Mouse (Mus musculus): ENCODE results near the gene Cyld.
"Not testable (repeated sequence)": the region's sequence is repeated elsewhere in the genome, so short reads cannot be mapped to it uniquely, and the experiment has no call there.

Gene Cyld

DNA sequence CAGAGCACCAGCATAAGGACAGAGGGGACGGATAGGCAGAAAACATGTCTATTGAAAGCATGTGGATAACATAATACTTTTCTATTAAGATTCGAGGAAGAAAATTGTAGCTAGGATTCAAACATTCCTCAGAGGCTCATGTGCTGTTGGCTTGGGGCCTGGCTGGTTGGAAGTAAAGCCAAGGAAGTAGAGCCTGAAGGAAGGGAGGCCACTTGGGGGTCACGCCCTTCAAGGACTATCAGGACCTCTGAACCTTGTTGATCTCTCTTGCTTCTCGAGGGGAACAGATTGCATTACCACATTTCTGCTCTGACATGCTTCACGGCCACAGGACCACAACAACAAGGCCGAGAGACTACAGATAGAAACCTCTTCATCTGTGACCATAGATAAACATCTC, 7.7 kb upstream of the Cyld start:
- no peak for DNase-seq

DNA sequence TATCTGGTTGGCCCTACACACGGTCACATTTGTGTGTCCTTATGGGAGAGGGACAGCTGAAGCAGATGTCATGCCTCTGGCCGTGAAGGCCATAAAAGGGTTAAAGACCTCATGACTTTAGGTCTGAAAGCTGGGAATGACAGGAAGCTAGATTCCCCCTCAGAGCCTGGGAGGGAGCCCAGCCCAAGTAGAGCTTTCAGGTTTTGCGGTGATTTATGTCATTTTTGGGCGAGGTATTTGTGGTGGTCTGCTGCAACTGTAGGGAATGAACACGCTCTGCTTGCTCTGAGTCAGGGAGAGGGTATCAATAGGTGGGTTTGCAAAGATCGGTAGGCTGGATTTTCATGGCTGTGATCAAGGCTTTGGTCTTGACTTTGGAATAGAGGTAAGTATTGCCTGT, 6.9 kb upstream of the Cyld start:
- DNase-seq, result peak; percentile 82

DNA sequence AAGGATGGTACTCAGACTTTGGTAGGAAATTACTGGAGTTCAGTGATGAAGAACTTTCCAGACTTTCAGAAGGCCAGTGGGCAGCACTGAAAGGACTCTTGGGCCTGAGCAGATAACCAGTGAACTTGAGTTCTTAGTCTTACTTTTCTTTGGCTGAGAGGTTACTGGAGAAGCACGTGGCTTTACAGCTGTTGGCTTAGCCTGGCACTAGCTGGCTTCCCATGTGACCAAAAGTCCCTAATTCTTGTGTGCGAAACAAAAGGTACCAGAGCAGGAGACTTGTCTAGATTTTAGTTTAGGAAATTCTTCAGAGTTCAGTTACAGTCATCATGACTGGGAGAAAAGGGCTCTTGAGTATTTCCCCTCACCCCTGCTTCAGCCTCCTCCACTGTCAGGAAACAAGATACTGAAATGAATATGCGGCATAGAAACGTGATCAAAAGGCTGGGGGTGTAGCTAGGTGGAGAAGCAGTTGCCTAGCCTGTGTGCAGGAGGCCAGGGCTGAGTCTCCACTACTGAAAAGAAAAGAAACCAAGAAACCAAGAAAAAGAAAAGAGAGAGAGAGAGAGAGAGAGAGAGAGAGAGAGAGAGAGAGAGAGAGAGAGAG, 5.4 kb upstream of the Cyld start:
- peak; percentile 61 for DNase-seq

- DNase-seq, result peak; percentile 85
Measured at GRCm38 (mm10) chr8:88691961-88692360, 4.9 kb upstream of the Cyld start.

DNA sequence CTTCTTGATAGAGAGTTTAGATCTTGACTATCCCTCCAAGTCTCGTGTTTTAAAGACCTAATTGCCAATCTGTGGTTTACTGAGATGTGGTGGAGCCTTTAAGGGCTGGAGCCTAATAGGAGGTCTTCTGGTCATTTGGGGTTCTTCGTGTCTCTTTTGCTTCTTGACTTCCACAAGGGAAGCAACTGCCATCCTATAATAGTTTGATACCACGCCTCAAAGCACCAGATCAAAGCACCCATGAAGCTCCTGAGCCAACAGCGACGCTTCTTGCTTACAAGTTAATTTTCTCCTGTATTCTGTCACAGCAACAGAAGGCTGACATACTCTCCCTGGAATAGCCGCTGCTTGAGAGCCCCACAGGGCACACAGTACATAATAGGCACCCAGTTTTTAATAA, 4.0 kb upstream of the Cyld start:
- DNase-seq, result peak; percentile 64

DNA sequence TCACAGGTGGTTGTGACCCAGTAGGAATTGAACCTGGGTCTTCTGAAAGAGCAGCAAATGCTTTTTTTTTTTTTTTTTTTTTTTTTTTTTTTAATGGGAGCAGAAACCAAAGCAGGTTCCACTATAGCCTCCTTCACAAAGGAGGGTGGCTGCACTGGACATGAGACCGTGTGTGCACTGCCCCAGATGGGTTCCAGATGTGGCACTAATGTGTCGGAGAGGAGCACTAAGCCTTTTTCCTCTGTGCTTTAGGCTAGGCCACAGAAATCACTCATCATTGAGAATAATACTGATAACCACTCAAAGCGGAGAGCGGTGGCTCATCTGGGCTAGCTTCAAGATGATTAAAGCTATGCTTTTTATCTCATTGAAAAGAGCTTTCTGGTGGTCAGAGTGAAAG, 3.5 kb upstream of the Cyld start:
- DNase-seq, result peak; percentile 29

DNA sequence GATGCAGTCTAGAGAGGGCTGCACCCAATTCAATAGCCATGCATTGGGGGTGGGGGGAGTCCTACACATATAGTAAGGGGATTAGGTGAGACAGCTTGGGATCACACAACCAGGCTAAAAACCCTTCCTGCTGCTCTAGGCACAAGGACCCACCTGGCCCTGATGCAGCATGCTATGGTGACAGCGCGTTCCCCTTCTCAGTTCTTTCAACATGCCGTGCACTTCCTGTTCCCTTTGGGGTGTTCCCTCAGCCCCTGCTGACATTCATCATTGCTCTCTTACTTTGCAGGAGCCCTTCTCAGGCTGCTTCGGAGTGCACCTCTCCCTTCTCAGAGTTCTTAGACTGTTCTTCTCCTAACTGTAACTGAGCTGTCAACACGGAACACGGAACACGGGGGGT, 2.5 kb upstream of the Cyld start:
- peak; percentile 93 for DNase-seq

GRCm38 (mm10) chr8:88696228-88696627, 600 bp upstream of the Cyld start:
- no peak for DNase-seq

GRCm38 (mm10) chr8:88697642-88698031, 809 bp downstream of the Cyld start:
- no peak for DNase-seq

- DNase-seq, result peak; percentile 82
Measured at GRCm38 (mm10) chr8:88698048-88698447, 1.2 kb downstream of the Cyld start.

- DNase-seq, result no peak
Measured at GRCm38 (mm10) chr8:88701611-88702010, 4.8 kb downstream of the Cyld start.

DNA sequence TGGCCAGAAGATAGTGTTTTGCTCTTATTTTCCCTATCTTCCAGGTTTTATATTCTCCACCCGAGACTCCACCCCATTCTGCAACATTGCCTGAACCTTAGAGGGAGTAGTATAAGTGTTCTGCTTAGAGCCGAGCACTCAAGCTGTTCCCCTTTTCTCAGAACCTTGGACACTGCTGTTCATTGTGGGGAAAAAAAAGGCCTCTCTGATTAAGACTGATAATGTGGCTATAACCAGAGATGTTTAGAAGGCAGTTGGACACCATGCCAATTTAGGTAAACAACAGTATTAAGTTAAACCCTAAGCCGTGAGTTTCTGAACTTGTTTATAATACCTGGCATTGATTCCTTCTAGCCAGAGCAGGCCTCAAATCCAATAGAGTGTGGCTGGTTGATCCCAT, 6.0 kb downstream of the Cyld start:
- no peak for DNase-seq

DNA sequence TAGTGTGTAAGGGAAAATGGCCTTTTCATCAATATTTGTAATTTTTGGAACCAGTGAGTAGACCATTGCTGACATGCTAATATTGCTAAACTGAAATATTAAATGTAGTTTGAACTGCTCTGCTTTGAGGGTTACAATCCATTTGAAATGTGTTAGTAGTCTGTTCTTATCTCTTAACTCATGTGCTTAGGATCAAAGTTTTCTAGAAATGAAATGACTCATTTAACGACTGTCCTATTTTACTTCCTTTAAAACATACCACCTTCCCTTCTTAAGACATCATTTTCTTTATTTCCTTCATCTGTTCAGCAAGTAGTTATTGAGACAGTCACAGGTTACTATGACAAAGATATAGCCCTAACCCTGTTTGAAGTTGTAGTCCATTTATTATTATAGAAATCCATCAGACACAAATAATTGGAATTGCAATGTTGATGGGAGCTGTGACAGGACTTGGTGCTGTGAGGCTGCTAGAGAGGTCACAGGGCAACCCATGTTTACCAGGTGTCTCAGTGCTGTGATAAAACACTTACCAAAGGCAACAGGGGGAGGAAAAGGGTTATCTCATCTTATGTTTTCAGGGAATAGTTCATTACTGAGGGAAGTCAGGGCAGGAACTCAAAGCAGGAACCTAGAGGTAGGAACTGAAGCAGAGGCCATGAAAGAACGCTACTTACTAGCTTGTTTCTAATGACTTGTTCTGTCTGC, 26.6 kb downstream of the Cyld start:
- no peak for DNase-seq

DNA sequence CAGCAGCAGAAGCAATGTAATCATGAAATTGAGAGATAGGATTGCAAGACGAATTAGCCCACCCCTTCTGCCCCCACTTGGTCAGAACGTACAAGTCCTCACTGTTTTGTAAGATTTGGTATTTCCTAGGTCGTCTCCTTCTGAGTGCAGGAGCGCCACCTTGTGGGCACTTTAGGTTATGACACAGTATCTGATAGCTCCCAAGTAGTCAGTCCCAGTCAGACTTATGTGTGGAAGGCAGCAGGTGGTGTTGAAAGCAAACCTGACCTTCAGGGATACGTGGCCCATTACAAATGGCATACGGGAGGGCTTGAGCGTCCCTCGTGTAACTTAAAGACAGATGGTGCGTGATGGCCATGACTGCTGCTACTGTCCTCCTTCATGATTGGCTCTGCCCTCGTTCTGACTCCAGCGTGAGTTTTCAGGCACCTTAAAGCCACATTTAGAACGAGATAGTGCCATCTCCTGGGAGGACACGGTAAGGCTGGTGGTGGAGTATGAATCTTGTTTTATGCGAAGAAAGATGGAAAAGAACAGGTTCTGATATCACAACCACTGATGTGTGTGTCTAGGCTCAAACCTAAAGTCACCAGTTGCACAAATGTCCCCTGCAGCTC, 58.5 kb downstream of the Cyld start:
- DNase-seq, result peak; percentile 96

- DNase-seq, result no peak
Measured at GRCm38 (mm10) chr8:88761980-88762379, 65.2 kb downstream of the Cyld start.

GRCm38 (mm10) chr8:88771241-88771640, 74.4 kb downstream of the Cyld start:
- peak; percentile 71 for DNase-seq

DNA sequence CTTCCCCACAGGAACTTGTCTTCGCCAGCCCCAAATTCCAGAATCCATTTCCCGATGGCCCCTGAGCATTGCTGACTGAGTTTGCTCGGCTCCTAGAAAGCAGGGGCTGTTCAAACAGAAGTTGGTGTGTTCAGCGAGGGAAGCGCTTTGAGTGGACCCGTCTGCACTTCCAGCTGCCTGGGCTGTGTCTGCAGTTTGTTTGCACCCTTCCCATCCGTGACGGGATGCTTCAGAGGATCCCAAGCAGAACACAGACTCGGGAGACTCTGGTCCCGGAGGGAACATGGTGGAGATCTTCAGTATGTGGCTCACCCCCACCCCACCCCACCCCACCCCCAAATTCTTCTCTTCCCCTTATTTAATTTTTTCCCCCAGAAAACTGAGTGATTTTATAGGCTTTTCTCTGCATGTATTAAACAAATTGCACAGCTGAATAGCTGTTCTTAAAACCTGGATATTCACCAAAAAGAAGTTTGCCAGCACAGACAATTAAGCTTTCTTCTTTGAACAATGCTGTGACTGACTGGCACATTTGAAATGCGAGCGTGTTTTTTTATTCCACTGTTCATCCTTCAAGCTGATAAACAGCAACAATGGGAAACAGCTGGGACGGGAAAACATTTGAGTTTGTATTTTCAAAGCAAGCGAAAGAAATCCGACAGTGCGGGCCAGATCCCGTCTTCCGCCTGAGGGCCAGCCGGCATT, 77.9 kb downstream of the Cyld start:
- peak; percentile 77 for DNase-seq

DNA sequence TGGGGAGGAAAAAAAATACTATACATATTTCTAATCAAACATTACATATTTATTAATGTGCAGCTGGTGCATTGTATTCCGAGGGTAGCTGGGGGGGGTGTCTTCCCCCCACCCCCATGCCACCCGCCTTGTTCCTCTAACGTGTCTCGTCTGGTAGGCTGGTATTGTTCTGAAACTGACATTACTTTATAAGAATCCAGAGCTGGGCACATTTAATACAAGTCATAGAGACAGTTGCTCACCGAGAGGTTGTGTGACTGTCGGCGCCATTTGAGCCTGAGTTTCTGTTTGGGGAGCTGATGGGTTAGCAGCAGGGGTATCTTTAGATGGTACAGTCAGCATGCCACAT, 78.4 kb downstream of the Cyld start:
- DNase-seq, result peak; percentile 56

DNA sequence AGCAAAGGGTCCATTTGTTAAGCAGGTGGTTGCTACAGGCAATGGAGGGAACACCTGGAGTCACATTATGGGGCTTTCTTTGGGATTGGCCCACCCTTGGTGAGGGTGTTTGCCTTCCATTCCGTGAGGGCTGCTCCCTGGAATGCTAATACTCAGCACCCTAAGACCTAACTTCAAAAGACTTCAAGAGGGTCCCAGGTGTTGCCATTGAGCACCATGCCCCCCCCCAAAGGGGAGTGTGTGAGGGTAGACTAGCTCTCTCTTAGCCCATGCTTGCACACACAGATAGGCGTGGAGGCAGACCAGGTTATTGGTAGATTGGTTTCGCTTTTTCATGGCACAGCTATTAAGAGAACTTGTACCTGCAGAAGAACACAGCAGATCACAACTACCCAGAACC, 83.3 kb downstream of the Cyld start:
- peak; percentile 59 for DNase-seq

- DNase-seq, result peak; percentile 78
Measured at GRCm38 (mm10) chr8:88781283-88781682, 84.5 kb downstream of the Cyld start.

DNA sequence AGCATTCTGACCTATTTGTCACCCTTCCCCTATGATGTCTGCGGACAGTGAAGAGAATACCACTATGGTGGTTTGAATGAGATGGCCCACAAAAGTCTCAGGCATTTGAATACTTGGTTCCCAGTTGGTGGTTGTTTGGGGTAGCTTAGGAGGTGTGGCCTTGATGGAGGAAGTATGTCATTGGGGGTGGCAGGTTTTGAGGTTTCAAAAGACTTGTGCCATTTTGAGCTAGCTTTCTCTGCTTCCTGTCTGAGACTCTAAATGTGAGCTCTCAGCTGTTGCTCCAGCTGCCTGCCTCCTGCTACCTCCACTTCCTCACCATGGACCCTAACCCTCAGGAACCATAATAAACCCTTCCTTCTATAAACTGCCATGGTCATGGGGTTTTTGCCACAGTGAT, 86.9 kb downstream of the Cyld start:
- peak; percentile 42 for DNase-seq

DNA sequence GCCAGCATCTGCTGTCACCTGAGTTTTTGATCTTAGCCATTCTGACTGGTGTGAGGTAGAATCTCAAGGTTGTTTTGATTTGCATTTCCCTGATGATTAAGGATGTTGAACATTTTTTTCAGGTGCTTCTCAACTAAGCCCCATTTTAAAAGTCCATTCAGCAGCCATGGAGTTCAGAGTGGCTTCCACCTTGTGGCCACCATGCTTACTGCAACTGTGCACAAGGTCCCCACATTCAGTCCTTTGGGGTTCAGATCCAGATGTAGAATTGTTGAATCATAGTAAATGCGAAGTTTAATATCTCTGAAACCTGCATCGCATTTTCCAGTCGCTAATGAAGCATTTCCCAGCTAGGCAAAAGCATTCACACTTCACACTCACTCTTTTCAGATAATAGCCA, 91.5 kb downstream of the Cyld start:
- DNase-seq, result not testable (repeated sequence)

DNA sequence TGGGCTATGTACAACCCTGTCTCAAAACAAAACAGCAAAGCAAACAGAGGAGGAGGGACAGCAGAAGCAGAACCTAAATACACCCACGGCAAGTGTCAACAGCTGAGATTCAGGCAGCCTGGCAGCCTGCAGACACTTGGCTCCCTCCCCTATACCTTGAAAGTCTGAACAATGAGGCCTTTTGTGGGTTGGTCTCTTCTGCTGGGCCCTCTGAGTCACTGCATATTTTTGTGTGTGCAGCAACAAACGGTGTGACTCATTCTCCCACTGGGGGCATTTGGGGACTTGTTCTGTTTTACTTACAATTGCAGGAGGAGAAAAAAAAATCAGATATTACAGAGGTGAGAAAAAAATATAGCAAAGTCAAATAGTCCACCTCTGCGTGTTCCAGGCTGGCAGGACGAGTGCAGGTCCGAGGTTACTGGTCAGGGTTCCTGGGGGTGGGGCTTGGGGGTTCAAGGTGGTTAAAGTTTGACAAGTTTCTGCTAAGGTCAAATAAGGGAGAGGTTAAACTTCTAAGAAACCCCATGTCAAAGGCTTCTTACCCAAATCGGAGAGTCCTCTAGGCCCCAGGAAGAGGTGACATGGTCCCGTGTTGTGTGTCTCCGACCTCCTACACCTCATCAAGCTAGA, 96.0 kb downstream of the Cyld start:
- DNase-seq, result peak; percentile 88

All from heart, adult 11 months (tissue).